In the genomic region with DNA sequence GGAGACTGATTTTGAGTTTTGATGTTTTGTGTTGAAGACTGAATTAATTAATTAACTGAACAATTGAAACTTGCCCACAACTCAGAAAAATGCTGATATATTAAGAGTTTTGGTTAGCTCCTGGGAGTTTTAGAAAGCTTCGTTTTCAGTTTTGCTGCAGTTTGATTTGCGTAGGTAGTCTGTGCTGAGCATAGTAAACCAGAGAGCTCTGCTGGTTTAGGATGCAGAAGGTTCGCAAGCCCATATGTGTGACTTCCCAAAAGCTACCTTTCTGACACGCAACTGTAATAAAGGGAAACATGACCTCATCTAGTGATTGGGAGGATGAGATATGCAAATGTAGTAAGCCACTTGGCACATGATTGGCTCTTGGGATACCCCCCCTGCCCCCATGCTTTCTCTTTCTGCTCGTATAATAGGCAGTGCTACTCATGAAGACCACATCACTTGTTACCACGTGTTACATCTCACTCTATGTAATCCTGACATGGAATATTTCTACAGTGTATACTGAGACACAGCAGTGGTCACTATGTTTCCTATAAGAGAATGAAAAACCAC, we compare ENCODE assay signal across 24 mouse cellular contexts. TPM values are rescaled to one million over a fixed set of nuclear protein-coding genes. Genes with fewer than 3 reads are reported as not detected.
DNase-seq lines count a peak whose midpoint lies in the region; ATAC-seq lines count a peak whose summit lies in the region.
"Had no signal": no experiment of that assay in that cellular context is flagged by ENCODE, and none has a peak within 500 bp of the region (broad histone marks: within the 10 kb centered on the region; RNA-seq: fewer than 3 reads in every experiment).

No protein-coding gene starts in this region.

- DNase-seq in 416B (ENCODE audit: low read depth) (peak; percentile 78), A20 (ENCODE audit: low read depth, low spot score) (peak; percentile 55)
- no peak for DNase-seq in Muller cell, postnatal 12 days (ENCODE audit: inconsistent ontology term)
- DNase-seq in heart, adult 8-10 months (ENCODE audit: low spot score) = no peak
- DNase-seq: adrenal gland, postnatal 25 days; cerebellum, adult 11 months; cerebellum, postnatal 10 days; embryo, embryonic 11 days; gastrocnemius, adult 2 months; heart, postnatal 36 days; kidney, adult 2 months; kidney, postnatal 14 days; liver; lung, postnatal 10 days; right cerebral cortex, postnatal 4 days had no signal

- ATAC-seq in activated CD4-positive, CD25-positive, alpha-beta regulatory T cell, adult 4 months = peak; percentile 40
- ATAC-seq in megakaryocyte-erythroid progenitor cell, adult 5-6 weeks (replicated peaks; ENCODE audit: low FRiP score, low TSS enrichment, poor library complexity, severe bottlenecking) = peak; percentile 67; the same call in 1 of the 2 replicates
- no peak for ATAC-seq in hindbrain, embryonic 13.5 days (ENCODE audit: low FRiP score)
- ATAC-seq: forebrain, embryonic 16.5 days; hindbrain, postnatal 0 days; Patski had no signal

- no peaks in the 10 kb centered on the region for H3K4me1 ChIP-seq in hindbrain, embryonic 13.5 days (replicated peaks)
- H3K4me1 ChIP-seq: midbrain, embryonic 10.5 days had no signal

- H3K27me3 ChIP-seq in hindbrain, embryonic 13.5 days = no peaks in the 10 kb centered on the region
- H3K27me3 ChIP-seq: heart, embryonic 13.5 days; Patski had no signal

- H3K9ac ChIP-seq in hindbrain, embryonic 13.5 days = no peak overlapping the region
- H3K9ac ChIP-seq: heart, embryonic 13.5 days had no signal

- no peaks in the 10 kb centered on the region for H3K9me3 ChIP-seq in hindbrain, embryonic 13.5 days
- H3K9me3 ChIP-seq: heart, embryonic 13.5 days; midbrain, embryonic 10.5 days had no signal

- no peak overlapping the region for H3K27ac ChIP-seq in hindbrain, embryonic 13.5 days
- H3K27ac ChIP-seq: gastrocnemius, adult 2 months; heart, embryonic 13.5 days; hindbrain, postnatal 0 days; layer of hippocampus, adult 2 months; midbrain, embryonic 10.5 days had no signal

- H3K4me2 ChIP-seq in hindbrain, embryonic 13.5 days = no peak overlapping the region
- H3K4me2 ChIP-seq: heart, embryonic 13.5 days had no signal

- no peaks in the 10 kb centered on the region for H3K36me3 ChIP-seq in hindbrain, embryonic 13.5 days
- H3K36me3 ChIP-seq: heart, embryonic 13.5 days; midbrain, embryonic 10.5 days had no signal

- WGBS in hindbrain, embryonic 13.5 days = 73% methylated on average over 6 of the region's 6 CpGs

- no peak overlapping the region for H3K4me3 ChIP-seq in hindbrain, embryonic 13.5 days
- H3K4me3 ChIP-seq: gastrocnemius, adult 2 months; heart, embryonic 13.5 days; layer of hippocampus, adult 2 months; midbrain, embryonic 10.5 days had no signal

RNA-seq across cellular contexts. Expression of gene Dennd1b, which starts 23.6 kb away (rescaled TPM):
- 10 to 100 TPM; 19.2 to 28.0 TPM for polyA plus RNA-seq in activated CD4-positive, CD25-positive, alpha-beta regulatory T cell, adult 4 months (2017; shearing (Covaris generic))
- total RNA-seq in megakaryocyte-erythroid progenitor cell, adult 5-6 weeks (2014; fragmentation: Nextera tagmentation) = 21.0 and 26.8 TPM in 2 replicates
- total RNA-seq in megakaryocyte-erythroid progenitor cell, adult 5-6 weeks (2017) = 13.8 and 19.3 TPM in 2 replicates
- polyA plus RNA-seq in hindbrain, embryonic 13.5 days (2015; fragmentation: Nextera tagmentation; extraction: Ambion mirVana) = 10.6 and 11.1 TPM in 2 replicates
- 10 to 100 TPM; 22.2 to 25.7 (median 23.8) TPM for total RNA-seq in heart, adult 8-10 months (2022)

Comparison
In these comparisons a context has a peak if more than half of its experiments do, and no peak if none do; other contexts are left out.
1. DNase-seq: peak in 416B (single experiment) and A20 (single experiment); none in Muller cell, postnatal 12 days (single experiment) and heart, adult 8-10 months (single experiment).